Mouse (Mus musculus) cerebellum, adult 2 months (tissue): ENCODE results near the gene Zfp219. TPM values are rescaled to one million over a fixed set of nuclear protein-coding genes. Genes with fewer than 3 reads are reported as not detected.
A peak's percentile ranks its signal among the peaks of the same experiment; 100 is the strongest.
"Not testable (repeated sequence)": the region's sequence is repeated elsewhere in the genome, so short reads cannot be mapped to it uniquely, and the experiment has no call there.

Experiments
- DNase-seq, 2 experiments: peaks; one replicate each; pipeline ENCODE4 v3.0.0; 2021
- H3K27ac ChIP-seq: fragments of 200-500 bp; 2 replicates; pipeline ENCODE4 v1.5.1; 2012; ENCODE audit warnings: low read length, control low read depth, inconsistent platforms; ENCODE audit not compliant: insufficient read depth
- H3K27me3 ChIP-seq: fragments of 200-500 bp; 2 replicates; pipeline ENCODE4 v1.6.1; 2012; ENCODE audit warnings: inconsistent platforms, mild to moderate bottlenecking, low read length, moderate library complexity; ENCODE audit not compliant: control insufficient read depth, insufficient read depth
- H3K4me1 ChIP-seq: fragments of 200-500 bp; 2 replicates; pipeline ENCODE4 v1.6.1; 2011; ENCODE audit warnings: low read length; ENCODE audit not compliant: control insufficient read depth, insufficient read depth
- H3K4me3 ChIP-seq: fragments of 200-500 bp; replicated peaks from 2 replicates; pipeline ENCODE3; 2011; ENCODE audit warnings: mild to moderate bottlenecking, low read depth, low read length, control low read depth; ENCODE audit not compliant: insufficient read depth
- CTCF ChIP-seq: fragments of 200-500 bp; IDR thresholded peaks from 2 replicates; pipeline ENCODE4 v1.5.1; 2011; ENCODE audit warnings: low read depth, mild to moderate bottlenecking, control low read depth, low read length, moderate library complexity, borderline replicate concordance; ENCODE audit not compliant: insufficient read depth
- POLR2A ChIP-seq: fragments of 200-500 bp; IDR thresholded peaks from 2 replicates; pipeline ENCODE4 v1.6.1; 2011; ENCODE audit warnings: low read length, control low read depth, borderline replicate concordance; ENCODE audit not compliant: insufficient read depth
- whole genome bisulfite sequencing: fragments of 180-500 bp; shearing (Covaris S2); methylation state at CpG from one replicate; pipeline ENCODE4 v1.1.7; 2018; 5-methylcytosine and 5-hydroxymethylcytosine counted together
- polyA plus RNA-seq: library from polyadenylated mRNA; depleted of rRNA; stranded (reverse); fragments of >200 nt; gene quantifications from 2 replicates; pipeline ENCODE4 v1.2.3, GENCODE M21; 2012; rRNA removed

Gene Zfp219
- 184 and 188 TPM in 2 replicates for polyA plus RNA-seq

- peak within 1 kb of the TSS; percentile 100 for H3K4me3 ChIP-seq
- H3K27me3 ChIP-seq: no peaks in the 10 kb centered on the region
- 10% methylated on average over 15 of the region's 15 CpGs for WGBS
- peak; percentile 61; the same call in 1 of the 2 replicates for TF ChIP-seq CTCF
- TF ChIP-seq POLR2A: no peak
- peak within 1 kb of the TSS; percentile 100 for H3K27ac ChIP-seq
- DNase-seq: peak; percentile 75 to 79
- H3K4me1 ChIP-seq: peaks cover 34% of the 10 kb centered on the region
These were observed at the start of gene Zfp219 for GRCm38 (mm10) chr14:52020486-52021137. Gene Zfp219 (minus strand): TSS chr14:52020733.

GRCm38 (mm10) chr14:52066135-52066534 lies 45.6 kb upstream of the Zfp219 start:
- H3K4me3 ChIP-seq: no peak overlapping the region
- no peak overlapping the region for H3K27ac ChIP-seq
- no peaks in the 10 kb centered on the region for H3K27me3 ChIP-seq
- TF ChIP-seq CTCF: no peak
- no peak for TF ChIP-seq POLR2A
- no peak for DNase-seq
- H3K4me1 ChIP-seq: peaks cover 10% of the 10 kb centered on the region
- 70% methylated on average over 4 of the region's 4 CpGs for WGBS

GRCm38 (mm10) chr14:52061798-52062197 lies 41.3 kb upstream of the Zfp219 start:
- H3K27me3 ChIP-seq: no peaks in the 10 kb centered on the region
- TF ChIP-seq CTCF (no peak), POLR2A (no peak)
- 61% methylated on average over 8 of the region's 8 CpGs for WGBS
- H3K4me3 ChIP-seq: no peak overlapping the region
- H3K4me1 ChIP-seq: peaks cover 26% of the 10 kb centered on the region
- peak overlapping the region; percentile 44 for H3K27ac ChIP-seq
- peak; percentile 64 to 67 for DNase-seq

GRCm38 (mm10) chr14:52060800-52061199 lies 40.3 kb upstream of the Zfp219 start:
- no peak overlapping the region for H3K4me3 ChIP-seq

GRCm38 (mm10) chr14:52059982-52060381 lies 39.4 kb upstream of the Zfp219 start:
- Histone ChIP-seq H3K27ac (peak overlapping the region; percentile 95; the same call in 1 of the 2 replicates), H3K4me1 (peaks cover 26% of the 10 kb centered on the region), H3K4me3 (no peak overlapping the region), H3K27me3 (no peaks in the 10 kb centered on the region)
- DNase-seq: peak; percentile 57 to 83
- WGBS: 27% methylated on average over 4 of the region's 4 CpGs
- TF ChIP-seq POLR2A (no peak), CTCF (no peak)

More at GRCm38 (mm10) chr14:52060800-52061199, 40.3 kb upstream of the Zfp219 start:
- H3K4me1 ChIP-seq: peaks cover 26% of the 10 kb centered on the region
- TF ChIP-seq POLR2A: no peak
- no peak for TF ChIP-seq CTCF
- peak; percentile 98 to 99 for DNase-seq
- peak overlapping the region; percentile 95; the same call in 1 of the 2 replicates for H3K27ac ChIP-seq
- 19% methylated on average over 1 of the region's 1 CpGs for WGBS
- no peaks in the 10 kb centered on the region for H3K27me3 ChIP-seq

- not testable (repeated sequence) for DNase-seq, H3K4me3 ChIP-seq, H3K4me1 ChIP-seq, H3K27ac ChIP-seq, H3K27me3 ChIP-seq
- 92% methylated on average over 3 of the region's 3 CpGs for WGBS
These were observed 32.2 kb upstream of the Zfp219 start for GRCm38 (mm10) chr14:52052720-52053119.

- Histone ChIP-seq H3K4me3 (no peak overlapping the region), H3K4me1 (peaks cover 8% of the 10 kb centered on the region; the same call in 1 of the 2 replicates), H3K27ac (no peak overlapping the region), H3K27me3 (no peaks in the 10 kb centered on the region)
- TF ChIP-seq CTCF (no peak), POLR2A (no peak)
- DNase-seq: no peak
- WGBS: 69% methylated on average over 9 of the region's 9 CpGs
These were observed 25.5 kb upstream of the Zfp219 start for GRCm38 (mm10) chr14:52045966-52046565.
